Mouse (Mus musculus) G1E (cell line): ENCODE measurements around the gene Ugcg. TPM values are rescaled to one million over a fixed set of nuclear protein-coding genes. Genes with fewer than 3 reads are reported as not detected.
"Not testable (repeated sequence)": the region's sequence is repeated elsewhere in the genome, so short reads cannot be mapped to it uniquely, and the experiment has no call there.

ENCODE experiments used
- ATAC-seq: 2 replicates; pipeline ENCODE4 v1.8.0; 2016; ENCODE audit warnings: mild to moderate bottlenecking; ENCODE audit not compliant: insufficient number of reproducible peaks, poor library complexity, low FRiP score, severe bottlenecking; ENCODE audit errors: extremely low read depth
- DNase-seq: peaks from one replicate; pipeline ENCODE4 v3.0.0; 2012; ENCODE audit warnings: low spot score
- H3K27me3 ChIP-seq: 2 replicates; pipeline ENCODE4 v1.6.1; 2012; ENCODE audit warnings: mild to moderate bottlenecking, low read length, inconsistent platforms; ENCODE audit not compliant: insufficient read depth
- H3K36me3 ChIP-seq: replicated peaks from 2 replicates; pipeline ENCODE3; 2012; ENCODE audit warnings: mild to moderate bottlenecking, inconsistent platforms
- H3K4me1 ChIP-seq: 2 replicates; pipeline ENCODE4 v1.6.1; 2012; ENCODE audit warnings: low read depth, low read length, inconsistent platforms, mixed read lengths; ENCODE audit not compliant: insufficient read depth
- H3K4me3 ChIP-seq: 2 replicates; pipeline ENCODE4 v1.5.1; 2012; ENCODE audit warnings: low read depth, mild to moderate bottlenecking, inconsistent platforms, low read length, moderate library complexity, mixed read lengths
- H3K9me3 ChIP-seq: replicated peaks from 2 replicates; pipeline ENCODE4 v1.6.1; 2012; ENCODE audit warnings: inconsistent platforms
- CTCF ChIP-seq: IDR thresholded peaks from 2 replicates; pipeline ENCODE4 v1.5.1; 2012; ENCODE audit warnings: low read depth, low read length, inconsistent platforms, mixed read lengths
- GATA1 ChIP-seq: IDR thresholded peaks from 2 replicates; pipeline ENCODE4 v1.6.1; 2012; ENCODE audit warnings: borderline replicate concordance, low read length, inconsistent platforms, mixed read lengths
- GATA2 ChIP-seq: IDR thresholded peaks from 2 replicates; pipeline ENCODE4 v1.6.1; 2012; ENCODE audit warnings: low read depth, low read length, inconsistent platforms, borderline replicate concordance
- POLR2AphosphoS5 ChIP-seq: IDR thresholded peaks from 2 replicates; pipeline ENCODE4 v1.6.1; 2012; ENCODE audit warnings: low read depth, low read length, inconsistent platforms; ENCODE audit not compliant: insufficient replicate concordance
- TAL1 ChIP-seq: conservative IDR thresholded peaks from 2 replicates; pipeline ENCODE4 v1.6.1; 2012; ENCODE audit warnings: low read depth, low read length, inconsistent platforms, mixed read lengths
- polyA plus RNA-seq: library from polyadenylated mRNA; stranded (reverse); fragments of >175 nt; gene quantifications from 2 replicates; pipeline ENCODE4 v1.2.3, GENCODE M21; 2012
- total RNA-seq, 2 experiments: library from RNA; stranded (forward) in 1 of 2; stranded (reverse) in 1 of 2; fragments of 200-1000 nt in 1 of 2; fragments of >200 nt in 1 of 2; fragmentation: Nextera tagmentation in 1 of 2; gene quantifications; 2 replicates each; pipeline ENCODE4 v1.2.3; 2014 to 2017

Ugcg gene
- total and polyA plus RNA-seq, 3 experiments: 142 to 622 (median 382) TPM

- H3K36me3 ChIP-seq: no peaks in the 10 kb centered on the region
- no peaks in the 10 kb centered on the region for H3K27me3 ChIP-seq
- H3K9me3 ChIP-seq: no peaks in the 10 kb centered on the region
- DNase-seq (no peak), ATAC-seq (no peak)
- H3K4me3 ChIP-seq: no peak overlapping the region
- H3K4me1 ChIP-seq: peaks cover 84% of the 10 kb centered on the region
- no peak for TF ChIP-seq GATA2
- TF ChIP-seq POLR2AphosphoS5: no peak
- no peak for TF ChIP-seq CTCF
- TF ChIP-seq TAL1: no peak
- TF ChIP-seq GATA1: no peak
Measured at GRCm38 (mm10) chr4:59257866-59258265, 68.8 kb downstream of the Ugcg start.

GRCm38 (mm10) chr4:59258771-59259170 is 69.7 kb downstream of the Ugcg start:
- H3K36me3 ChIP-seq: no peaks in the 10 kb centered on the region
- no peak overlapping the region for H3K4me3 ChIP-seq
- no peak for ATAC-seq
- TF ChIP-seq GATA2 (no peak), GATA1 (no peak), POLR2AphosphoS5 (no peak), TAL1 (no peak), CTCF (no peak)
- no peaks in the 10 kb centered on the region for H3K9me3 ChIP-seq
- H3K27me3 ChIP-seq: no peaks in the 10 kb centered on the region
- peaks cover 85% of the 10 kb centered on the region for H3K4me1 ChIP-seq
- DNase-seq: no peak

GRCm38 (mm10) chr4:59259806-59260205 is 70.7 kb downstream of the Ugcg start:
- TF ChIP-seq POLR2AphosphoS5 (no peak), GATA2 (no peak), CTCF (no peak), GATA1 (no peak), TAL1 (no peak)
- Histone ChIP-seq H3K9me3 (no peaks in the 10 kb centered on the region), H3K36me3 (no peaks in the 10 kb centered on the region), H3K4me1 (peaks cover 86% of the 10 kb centered on the region), H3K27me3 (no peaks in the 10 kb centered on the region), H3K4me3 (peak overlapping the region; percentile 28; the same call in 1 of the 2 replicates)
- ATAC-seq: peak; percentile 24; the same call in 1 of the 2 replicates
- DNase-seq: no peak

GRCm38 (mm10) chr4:59260871-59261515 is 71.9 kb downstream of the Ugcg start:
- Histone ChIP-seq H3K4me3 (no peak overlapping the region; the same call in 1 of the 2 replicates), H3K4me1 (peaks cover 88% of the 10 kb centered on the region), H3K36me3 (no peaks in the 10 kb centered on the region), H3K9me3 (peaks cover under 1% of the 10 kb centered on the region), H3K27me3 (no peaks in the 10 kb centered on the region)
- DNase-seq (no peak), ATAC-seq (no peak)
- TF ChIP-seq GATA2 (no peak), TAL1 (no peak), CTCF (no peak), POLR2AphosphoS5 (no peak), GATA1 (no peak)

GRCm38 (mm10) chr4:59261582-59261981 is 72.5 kb downstream of the Ugcg start:
- not testable (repeated sequence) for ATAC-seq
- peaks cover 83% of the 10 kb centered on the region for H3K4me1 ChIP-seq

GRCm38 (mm10) chr4:59262156-59262555 is 73.1 kb downstream of the Ugcg start:
- H3K36me3 ChIP-seq: no peaks in the 10 kb centered on the region
- peaks cover 8% of the 10 kb centered on the region for H3K9me3 ChIP-seq
- H3K27me3 ChIP-seq: no peaks in the 10 kb centered on the region
- H3K4me1 ChIP-seq: peaks cover 77% of the 10 kb centered on the region
- DNase-seq (no peak), ATAC-seq (no peak)
- TF ChIP-seq POLR2AphosphoS5 (no peak), GATA2 (no peak), CTCF (no peak), TAL1 (no peak), GATA1 (no peak)
- no peak overlapping the region for H3K4me3 ChIP-seq

More at GRCm38 (mm10) chr4:59261582-59261981, 72.5 kb downstream of the Ugcg start:
- H3K27me3 ChIP-seq, H3K4me3 ChIP-seq, DNase-seq, H3K9me3 ChIP-seq, H3K36me3 ChIP-seq: not testable (repeated sequence)

- Histone ChIP-seq H3K4me1 (peaks cover 67% of the 10 kb centered on the region), H3K4me3 (no peak overlapping the region), H3K27me3 (no peaks in the 10 kb centered on the region), H3K9me3 (peaks cover 8% of the 10 kb centered on the region), H3K36me3 (no peaks in the 10 kb centered on the region)
- DNase-seq (no peak), ATAC-seq (no peak)
- TF ChIP-seq CTCF (peak; percentile 50; the same call in 1 of the 2 replicates), GATA2 (no peak)
Measured at GRCm38 (mm10) chr4:59263418-59263817, 74.4 kb downstream of the Ugcg start.
